Mouse (Mus musculus): ENCODE data around the gene Rpl23. TPM values are rescaled to one million over a fixed set of nuclear protein-coding genes. Genes with fewer than 3 reads are reported as not detected.

Rpl23 gene
- total and polyA plus RNA-seq, 3 experiments, result 921 to 2,072 TPM; not detected in 1

- peak overlapping the region; percentile 22 to 23; a peak in 3 of 4 replicates for H3K4me3 ChIP-seq (ENCODE audit: control insufficient read depth in 1 of 2, insufficient read depth in 1 of 2, low read depth in 2 of 2, low read length in 2 of 2)
- H3K27ac ChIP-seq (ENCODE audit: control insufficient read depth, low read depth, low read length), result peak overlapping the region; percentile 65
- DNase-seq (ENCODE audit: low read depth, low spot score), result peak; percentile 81
- peaks cover 1 to 4% of the 10 kb centered on the region in 2 experiments for H3K36me3 ChIP-seq (ENCODE audit: control insufficient read depth in 1 of 2, insufficient read depth in 2 of 2, low read length in 2 of 2)
- no peaks in the 10 kb centered on the region for H3K9me3 ChIP-seq (replicated peaks; ENCODE audit: insufficient read depth, low read length)
- H3K79me2 ChIP-seq (ENCODE audit: control insufficient read depth, insufficient read depth, low read length, poor library complexity), result no peaks in the 10 kb centered on the region
- peak overlapping the region; percentile 49 for H3K9ac ChIP-seq (ENCODE audit: control insufficient read depth, low read depth, low read length, poor library complexity, severe bottlenecking)
- no peaks in the 10 kb centered on the region for H3K27me3 ChIP-seq (ENCODE audit: control insufficient read depth in 1 of 2, insufficient read depth in 2 of 2, low read length in 2 of 2)
- TF ChIP-seq USF2 (IDR thresholded peaks at IDR 0.05; ENCODE audit: borderline replicate concordance in 1 of 2, insufficient read depth in 1 of 2, low read depth in 1 of 2, low read length in 2 of 2) (no peak), MAX (IDR thresholded peaks at IDR 0.05; ENCODE audit: low read length) (0 out of 2 replicates have a peak, but pooled peaks have one; percentile 32), E2F4 (IDR thresholded peaks at IDR 0.05; ENCODE audit: borderline replicate concordance, low read depth, low read length) (no peak), MAZ (IDR thresholded peaks at IDR 0.05; ENCODE audit: low read depth, low read length) (peak; percentile 65; the same call in 1 of the 2 replicates), NELFE (IDR thresholded peaks at IDR 0.05; ENCODE audit: low read depth, low read length) (0 out of 2 replicates have a peak, but pooled peaks have one; percentile 43), POLR2AphosphoS2 (IDR thresholded peaks at IDR 0.05; ENCODE audit: low read length) (no peak), MEF2A (IDR thresholded peaks at IDR 0.05; ENCODE audit: extremely low read depth, insufficient replicate concordance, low read depth, low read length, poor library complexity, severe bottlenecking) (no peak), KAT2A (conservative IDR thresholded peaks at IDR 0.05; ENCODE audit: low read depth, low read length) (no peak), BHLHE40 (IDR thresholded peaks at IDR 0.05; ENCODE audit: borderline replicate concordance, low read depth, low read length) (no peak), TCF12 (IDR thresholded peaks at IDR 0.05; ENCODE audit: low read depth, low read length) (no peak), MAFK (IDR thresholded peaks at IDR 0.05; ENCODE audit: borderline replicate concordance, low read depth, low read length) (no peak), CTCF (IDR thresholded peaks at IDR 0.05 in 2 of 3, conservative IDR thresholded peaks at IDR 0.05 in 1 of 3; ENCODE audit: control insufficient read depth in 1 of 3, insufficient read depth in 1 of 3, low read depth in 2 of 3, low read length in 3 of 3, poor library complexity in 1 of 3, severe bottlenecking in 1 of 3) (no peak), MXI1 (IDR thresholded peaks at IDR 0.05; ENCODE audit: low read depth, low read length) (no peak), SIN3A (IDR thresholded peaks at IDR 0.05; ENCODE audit: low read length) (no peak), MYB (IDR thresholded peaks at IDR 0.05; ENCODE audit: low read depth, low read length) (no peak), TAL1 (IDR thresholded peaks at IDR 0.05; ENCODE audit: low read length) (no peak), ELF1 (IDR thresholded peaks at IDR 0.05; ENCODE audit: low read depth, low read length) (no peak), ZC3H11A (IDR thresholded peaks at IDR 0.05; ENCODE audit: low read depth, low read length) (peak; percentile 22; the same call in 1 of the 2 replicates), NRF1 (IDR thresholded peaks at IDR 0.05; ENCODE audit: insufficient read depth, low read depth, low read length, poor library complexity, severe bottlenecking) (peak; percentile 84)
- peaks cover 11 to 19% of the 10 kb centered on the region in 2 experiments for H3K4me1 ChIP-seq (ENCODE audit: control insufficient read depth in 1 of 2, insufficient read depth in 2 of 2, low read length in 2 of 2)
These were observed 43.7 kb upstream of the Rpl23 start for GRCm38 (mm10) chr11:97825971-97826370.

GRCm38 (mm10) chr11:97825295-97825694, 43.1 kb upstream of the Rpl23 start:
- Histone ChIP-seq H3K79me2 (ENCODE audit: control insufficient read depth, insufficient read depth, low read length, poor library complexity) (no peaks in the 10 kb centered on the region), H3K27ac (ENCODE audit: control insufficient read depth, low read depth, low read length) (no peak overlapping the region), H3K27me3 (ENCODE audit: control insufficient read depth in 1 of 2, insufficient read depth in 2 of 2, low read length in 2 of 2) (no peaks in the 10 kb centered on the region), H3K4me1 (ENCODE audit: control insufficient read depth in 1 of 2, insufficient read depth in 2 of 2, low read length in 2 of 2) (peaks cover 11 to 19% of the 10 kb centered on the region in 2 experiments), H3K36me3 (ENCODE audit: control insufficient read depth in 1 of 2, insufficient read depth in 2 of 2, low read length in 2 of 2) (peaks cover 1 to 4% of the 10 kb centered on the region in 2 experiments), H3K9ac (ENCODE audit: control insufficient read depth, low read depth, low read length, poor library complexity, severe bottlenecking) (no peak overlapping the region), H3K9me3 (replicated peaks; ENCODE audit: insufficient read depth, low read length) (no peaks in the 10 kb centered on the region), H3K4me3 (ENCODE audit: control insufficient read depth in 1 of 2, insufficient read depth in 1 of 2, low read depth in 2 of 2, low read length in 2 of 2) (no peak overlapping the region)
- DNase-seq (ENCODE audit: low read depth, low spot score), result no peak
- TF ChIP-seq ZC3H11A (IDR thresholded peaks at IDR 0.05; ENCODE audit: low read depth, low read length), result no peak
- TF ChIP-seq CTCF (IDR thresholded peaks at IDR 0.05 in 2 of 3, conservative IDR thresholded peaks at IDR 0.05 in 1 of 3; ENCODE audit: control insufficient read depth in 1 of 3, insufficient read depth in 1 of 3, low read depth in 2 of 3, low read length in 3 of 3, poor library complexity in 1 of 3, severe bottlenecking in 1 of 3), result no peak
- TF ChIP-seq USF2 (IDR thresholded peaks at IDR 0.05; ENCODE audit: borderline replicate concordance in 1 of 2, insufficient read depth in 1 of 2, low read depth in 1 of 2, low read length in 2 of 2), result no peak
- TF ChIP-seq MEF2A (IDR thresholded peaks at IDR 0.05; ENCODE audit: extremely low read depth, insufficient replicate concordance, low read depth, low read length, poor library complexity, severe bottlenecking), result no peak
- no peak for TF ChIP-seq MAZ (IDR thresholded peaks at IDR 0.05; ENCODE audit: low read depth, low read length)
- TF ChIP-seq ETS1 (IDR thresholded peaks at IDR 0.05; ENCODE audit: low read depth, low read length), result no peak
- TF ChIP-seq ZNF384 (IDR thresholded peaks at IDR 0.05; ENCODE audit: low read depth, low read length), result no peak
- no peak for TF ChIP-seq NELFE (IDR thresholded peaks at IDR 0.05; ENCODE audit: low read depth, low read length)
- no peak for TF ChIP-seq MXI1 (IDR thresholded peaks at IDR 0.05; ENCODE audit: low read depth, low read length)
- TF ChIP-seq SIN3A (IDR thresholded peaks at IDR 0.05; ENCODE audit: low read length), result no peak
- TF ChIP-seq POLR2AphosphoS2 (IDR thresholded peaks at IDR 0.05; ENCODE audit: low read length), result no peak
- TF ChIP-seq BHLHE40 (IDR thresholded peaks at IDR 0.05; ENCODE audit: borderline replicate concordance, low read depth, low read length), result no peak
- no peak for TF ChIP-seq MAX (IDR thresholded peaks at IDR 0.05; ENCODE audit: low read length)

Measured in MEL (cell line).